Mouse (Mus musculus) lung, adult 2 months (tissue): ENCODE data around the gene Actb.

Experiments used
- CTCF ChIP-seq: fragments of 200-500 bp; IDR thresholded peaks from 2 replicates; pipeline ENCODE4 v1.5.1; 2011; ENCODE audit warnings: mild to moderate bottlenecking, low read length, control low read depth; ENCODE audit not compliant: insufficient read depth
- POLR2A ChIP-seq: fragments of 200-500 bp; IDR thresholded peaks from 2 replicates; pipeline ENCODE4 v1.6.1; 2011; ENCODE audit warnings: low read depth, mild to moderate bottlenecking, control low read depth, low read length, borderline replicate concordance; ENCODE audit errors: extremely low read depth

- TF ChIP-seq POLR2A (no peak), CTCF (0 out of 2 replicates have a peak, but pooled peaks have one; percentile 8)
Observed at GRCm38 (mm10) chr5:142856408-142856807, 50.1 kb downstream of the Actb start.
